Mouse (Mus musculus): ENCODE measurements around the gene Plekha1. TPM values are rescaled to one million over a fixed set of nuclear protein-coding genes. Genes with fewer than 3 reads are reported as not detected.

The Plekha1 gene
- polyA plus RNA-seq, 1 experiment from 2014 or later, result 40.6 TPM

- no peak for ATAC-seq (ENCODE audit: low FRiP score, low read depth)
- H3K4me1 ChIP-seq, result peaks cover 29% of the 10 kb centered on the region
These were observed 3.1 kb upstream of the Plekha1 start for GRCm38 (mm10) chr7:130862501-130862900.

DNA sequence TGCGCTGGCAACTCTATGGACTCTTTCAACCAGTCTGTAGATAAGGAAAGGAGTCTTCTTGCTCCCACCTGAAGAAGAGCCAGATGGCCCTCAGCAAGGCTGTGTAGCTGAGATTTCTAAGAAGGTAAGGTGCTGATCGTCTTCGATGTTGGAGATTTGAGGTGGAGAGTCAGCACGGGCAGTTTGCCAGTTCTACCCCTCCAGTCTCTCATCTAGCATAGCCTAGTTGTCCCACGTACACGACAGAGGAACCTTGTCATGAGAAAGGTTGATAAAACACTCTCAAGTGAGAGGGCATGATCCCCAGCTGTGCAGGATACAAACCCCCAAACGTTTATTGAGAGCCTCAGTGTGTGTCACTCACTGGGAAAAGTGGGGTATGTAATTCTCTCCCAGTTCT lies 845 bp upstream of the Plekha1 start:
- 82% methylated on average over 7 of the region's 7 CpGs for WGBS
- H3K36me3 ChIP-seq, result no peaks in the 10 kb centered on the region
- peaks cover 15% of the 10 kb centered on the region for H3K27me3 ChIP-seq
- ATAC-seq (ENCODE audit: low FRiP score, low read depth), result no peak
- H3K4me3 ChIP-seq, result no peak overlapping the region
- H3K9ac ChIP-seq, result no peak overlapping the region
- no peak overlapping the region for H3K27ac ChIP-seq
- H3K9me3 ChIP-seq, result no peaks in the 10 kb centered on the region
- H3K4me2 ChIP-seq (replicated peaks), result no peak overlapping the region
- H3K4me1 ChIP-seq, result peaks cover 29% of the 10 kb centered on the region

More at GRCm38 (mm10) chr7:130862501-130862900, 3.1 kb upstream of the Plekha1 start:
- no peak overlapping the region for H3K4me3 ChIP-seq
- no peak overlapping the region for H3K9ac ChIP-seq
- 36% methylated on average over 1 of the region's 1 CpGs for WGBS
- no peak overlapping the region for H3K27ac ChIP-seq
- no peaks in the 10 kb centered on the region for H3K9me3 ChIP-seq
- no peak overlapping the region for H3K4me2 ChIP-seq (replicated peaks)
- no peaks in the 10 kb centered on the region for H3K36me3 ChIP-seq
- H3K27me3 ChIP-seq, result peaks cover 22% of the 10 kb centered on the region

DNA sequence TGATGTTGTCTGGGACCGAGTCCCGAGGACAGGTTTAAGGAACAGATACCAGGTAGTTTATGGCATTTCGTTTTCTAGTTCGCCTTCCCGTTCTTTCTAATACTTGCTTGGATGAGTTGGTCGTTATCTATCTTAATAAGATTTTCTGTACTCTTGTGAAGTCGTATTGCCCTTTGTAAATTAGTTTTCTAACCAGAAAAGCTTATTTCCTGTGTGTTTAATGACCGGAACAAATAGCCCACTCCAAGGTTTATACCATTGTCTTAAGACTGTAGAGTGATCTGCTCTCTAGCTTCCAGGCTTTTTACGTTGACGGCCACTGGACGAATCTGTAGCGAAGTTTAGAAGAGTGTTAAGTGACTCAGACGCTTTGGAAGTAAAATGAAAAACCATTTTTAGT lies 1.1 kb downstream of the Plekha1 start:
- no peak for ATAC-seq (ENCODE audit: low FRiP score, low read depth)
- WGBS, result 3% methylated on average over 13 of the region's 13 CpGs

DNA sequence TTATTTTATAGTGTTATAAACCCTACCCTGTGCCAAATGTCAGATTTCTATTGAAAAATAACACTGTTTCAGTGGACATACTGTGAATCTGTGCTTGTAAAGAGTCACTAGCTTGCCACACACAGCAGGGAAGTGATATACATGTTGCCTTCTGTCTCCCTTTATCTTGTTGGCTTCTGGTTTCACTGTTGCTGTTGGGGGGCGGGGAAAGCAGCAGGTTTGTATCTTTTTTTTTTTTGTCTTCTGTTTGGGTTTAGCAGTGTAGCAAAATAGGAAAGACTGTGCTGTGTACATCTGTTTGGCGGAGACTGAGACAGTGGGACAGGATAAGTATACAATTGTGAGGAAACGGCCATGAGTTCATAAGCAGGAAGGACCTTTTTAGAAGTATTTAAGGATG lies 1.7 kb downstream of the Plekha1 start:
- no peak overlapping the region for H3K9ac ChIP-seq
- peaks cover 15% of the 10 kb centered on the region for H3K27me3 ChIP-seq
- 71% methylated on average over 3 of the region's 3 CpGs for WGBS
- no peak for ATAC-seq (ENCODE audit: low FRiP score, low read depth)
- no peaks in the 10 kb centered on the region for H3K36me3 ChIP-seq
- H3K4me1 ChIP-seq, result peaks cover 8% of the 10 kb centered on the region
- no peak overlapping the region for H3K27ac ChIP-seq
- H3K4me2 ChIP-seq (replicated peaks), result peak overlapping the region; percentile 41
- 0 out of 2 replicates have a peak overlapping the region, but pooled peaks have one; percentile 6 for H3K4me3 ChIP-seq
- H3K9me3 ChIP-seq, result no peaks in the 10 kb centered on the region

More for the DNA sequence above, 1.1 kb downstream of the Plekha1 start:
- H3K9ac ChIP-seq, result peak overlapping the region; percentile 80
- H3K4me3 ChIP-seq, result peak overlapping the region; percentile 78
- no peak overlapping the region for H3K27ac ChIP-seq
- no peaks in the 10 kb centered on the region for H3K9me3 ChIP-seq
- peaks cover 14% of the 10 kb centered on the region for H3K4me1 ChIP-seq
- H3K36me3 ChIP-seq, result no peaks in the 10 kb centered on the region
- H3K27me3 ChIP-seq, result peaks cover 15% of the 10 kb centered on the region
- H3K4me2 ChIP-seq (replicated peaks), result peak overlapping the region; percentile 81

DNA sequence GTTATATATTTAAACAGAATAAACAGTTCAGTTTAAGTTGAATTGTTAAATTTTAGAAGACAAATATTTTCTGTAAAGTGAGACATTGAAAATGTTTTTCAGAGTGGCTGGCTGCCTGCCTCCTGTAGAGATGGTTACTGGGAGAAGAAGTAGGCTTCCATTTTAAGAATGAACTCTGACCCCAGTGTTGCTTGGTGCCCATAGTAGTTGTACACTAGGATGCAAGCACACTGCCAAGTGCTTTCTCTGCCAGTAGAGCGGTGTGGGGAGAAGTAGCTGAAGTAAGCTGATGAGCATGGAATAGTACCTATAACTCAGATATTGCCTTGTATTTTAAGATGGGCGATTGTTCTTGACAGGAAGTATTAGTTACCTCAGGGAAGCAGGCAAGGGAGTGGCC lies 18.6 kb downstream of the Plekha1 start:
- no peak overlapping the region for H3K9ac ChIP-seq
- H3K27me3 ChIP-seq, result no peaks in the 10 kb centered on the region
- no peak overlapping the region for H3K4me2 ChIP-seq (replicated peaks)
- no peak overlapping the region for H3K4me3 ChIP-seq
- H3K9me3 ChIP-seq, result no peaks in the 10 kb centered on the region
- H3K27ac ChIP-seq, result no peak overlapping the region
- H3K36me3 ChIP-seq, result peaks cover 19% of the 10 kb centered on the region
- no peak for ATAC-seq (ENCODE audit: low FRiP score, low read depth)
- WGBS, result 91% methylated on average over 2 of the region's 2 CpGs
- H3K4me1 ChIP-seq, result no peaks in the 10 kb centered on the region

- no peak overlapping the region for H3K9ac ChIP-seq
- no peaks in the 10 kb centered on the region for H3K9me3 ChIP-seq
- WGBS, result 84% methylated on average over 3 of the region's 3 CpGs
- H3K27me3 ChIP-seq, result no peaks in the 10 kb centered on the region
- H3K4me2 ChIP-seq (replicated peaks), result no peak overlapping the region
- peaks cover 16% of the 10 kb centered on the region for H3K36me3 ChIP-seq
- no peak overlapping the region for H3K4me3 ChIP-seq
- no peak overlapping the region for H3K27ac ChIP-seq
- no peaks in the 10 kb centered on the region for H3K4me1 ChIP-seq
- no peak for ATAC-seq (ENCODE audit: low FRiP score, low read depth)
These were observed 20.7 kb downstream of the Plekha1 start for GRCm38 (mm10) chr7:130886246-130886645.

DNA sequence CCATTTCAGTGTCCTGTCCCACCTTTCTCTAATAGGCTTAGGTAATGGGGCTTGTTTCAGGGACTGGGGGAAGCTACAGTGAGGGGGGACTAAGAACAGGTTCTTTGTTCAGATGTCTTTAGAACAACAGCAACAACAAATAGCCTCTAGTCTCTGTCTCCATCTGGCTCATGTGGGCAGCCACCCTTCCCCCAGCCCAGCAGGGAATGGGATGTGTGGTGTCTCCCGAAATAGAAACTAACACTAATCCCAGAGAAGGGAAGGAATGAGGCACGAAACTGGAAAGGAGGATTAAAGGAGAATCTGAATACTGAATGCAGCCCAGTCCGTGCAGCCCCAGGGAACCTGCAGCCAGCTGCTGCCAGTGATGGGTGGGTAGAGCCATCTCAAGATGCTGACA lies 22.4 kb downstream of the Plekha1 start:
- no peak for ATAC-seq (ENCODE audit: low FRiP score, low read depth)
- Histone ChIP-seq H3K36me3 (peaks cover 16% of the 10 kb centered on the region), H3K27ac (no peak overlapping the region), H3K27me3 (no peaks in the 10 kb centered on the region), H3K4me2 (replicated peaks) (no peak overlapping the region), H3K9ac (no peak overlapping the region), H3K4me1 (peaks cover 2% of the 10 kb centered on the region; the same call in 1 of the 2 replicates), H3K9me3 (no peaks in the 10 kb centered on the region), H3K4me3 (no peak overlapping the region)
- WGBS, result 42% methylated on average over 3 of the region's 3 CpGs

DNA sequence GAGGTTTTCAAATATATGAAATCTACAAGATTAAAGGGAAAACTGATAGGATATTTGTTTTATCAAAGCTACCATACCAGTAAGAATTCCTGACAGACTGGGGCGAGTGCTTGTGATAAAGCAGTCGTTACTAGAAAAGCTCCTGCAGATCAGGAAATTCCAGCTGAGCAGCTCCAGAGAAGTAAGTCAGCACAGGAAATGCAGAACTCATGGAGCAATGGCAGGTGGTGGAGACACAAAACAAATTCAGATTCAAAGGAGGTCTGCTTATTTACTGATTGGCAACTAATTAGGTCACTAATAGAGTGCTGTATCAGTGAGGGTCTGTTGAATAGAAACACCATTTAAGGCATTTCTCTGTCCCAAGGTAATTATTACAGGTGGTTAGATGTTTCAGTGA lies 25.3 kb downstream of the Plekha1 start:
- 14% methylated on average over 2 of the region's 2 CpGs for WGBS
- no peak for ATAC-seq (ENCODE audit: low FRiP score, low read depth)
- no peak overlapping the region for H3K4me2 ChIP-seq (replicated peaks)
- H3K9ac ChIP-seq, result no peak overlapping the region
- H3K27me3 ChIP-seq, result no peaks in the 10 kb centered on the region
- H3K4me1 ChIP-seq, result peaks cover 5% of the 10 kb centered on the region; the same call in 1 of the 2 replicates
- peaks cover 14% of the 10 kb centered on the region for H3K36me3 ChIP-seq
- no peak overlapping the region for H3K4me3 ChIP-seq
- no peak overlapping the region for H3K27ac ChIP-seq
- no peaks in the 10 kb centered on the region for H3K9me3 ChIP-seq

- Histone ChIP-seq H3K36me3 (peaks cover 18% of the 10 kb centered on the region), H3K4me1 (peaks cover 5% of the 10 kb centered on the region; the same call in 1 of the 2 replicates), H3K27ac (no peak overlapping the region), H3K9me3 (no peaks in the 10 kb centered on the region), H3K27me3 (no peaks in the 10 kb centered on the region), H3K4me3 (no peak overlapping the region), H3K4me2 (replicated peaks) (no peak overlapping the region), H3K9ac (no peak overlapping the region)
- no peak for ATAC-seq (ENCODE audit: low FRiP score, low read depth)
- 55% methylated on average over 6 of the region's 6 CpGs for WGBS
These were observed 27.4 kb downstream of the Plekha1 start for GRCm38 (mm10) chr7:130892973-130893372.

DNA sequence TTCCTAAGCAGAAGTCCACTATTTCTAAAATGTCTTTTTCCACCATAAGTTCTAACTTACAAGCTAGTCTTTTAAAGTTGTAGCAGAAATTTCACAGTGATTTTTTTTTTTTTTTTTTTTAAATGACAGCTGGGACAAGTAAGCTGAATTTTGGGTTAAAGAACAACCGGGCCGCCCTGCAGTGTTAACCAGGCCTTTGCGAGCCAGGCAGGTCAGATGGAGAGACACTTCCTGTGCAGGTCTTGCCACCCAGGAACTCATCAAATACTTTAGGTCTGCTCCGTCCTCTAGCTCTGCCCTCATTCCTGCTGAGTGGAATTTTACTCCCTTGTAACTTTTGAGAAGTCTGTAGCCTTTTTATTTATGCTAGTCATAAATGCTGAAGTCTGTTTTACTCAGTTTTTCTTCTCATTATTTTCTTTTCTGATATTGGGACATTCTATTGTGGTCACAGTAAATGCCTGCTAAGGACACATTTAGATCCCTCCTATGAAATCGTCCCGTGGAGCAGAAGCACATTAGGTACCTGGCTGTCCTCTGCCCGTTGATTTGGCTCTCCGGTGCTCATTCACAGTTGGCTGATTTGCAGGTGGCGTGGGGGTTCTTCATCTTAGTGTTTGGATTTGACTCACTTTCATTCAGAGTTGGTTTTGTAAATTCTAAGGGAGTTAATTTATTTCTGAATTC lies 29.5 kb downstream of the Plekha1 start:
- Histone ChIP-seq H3K4me3 (no peak overlapping the region), H3K9me3 (no peaks in the 10 kb centered on the region), H3K36me3 (peaks cover 24% of the 10 kb centered on the region), H3K4me2 (replicated peaks) (no peak overlapping the region), H3K9ac (no peak overlapping the region), H3K27ac (no peak overlapping the region), H3K4me1 (peaks cover 5% of the 10 kb centered on the region; the same call in 1 of the 2 replicates), H3K27me3 (no peaks in the 10 kb centered on the region)
- 66% methylated on average over 9 of the region's 9 CpGs for WGBS
- ATAC-seq (ENCODE audit: low FRiP score, low read depth), result no peak

- H3K4me3 ChIP-seq, result no peak overlapping the region
- 82% methylated on average over 2 of the region's 2 CpGs for WGBS
- H3K4me1 ChIP-seq, result peaks cover 5% of the 10 kb centered on the region; the same call in 1 of the 2 replicates
- H3K27me3 ChIP-seq, result no peaks in the 10 kb centered on the region
- H3K27ac ChIP-seq, result no peak overlapping the region
- H3K9ac ChIP-seq, result no peak overlapping the region
- peaks cover 26% of the 10 kb centered on the region for H3K36me3 ChIP-seq
- ATAC-seq (ENCODE audit: low FRiP score, low read depth), result no peak
- no peak overlapping the region for H3K4me2 ChIP-seq (replicated peaks)
- no peaks in the 10 kb centered on the region for H3K9me3 ChIP-seq
These were observed 30.0 kb downstream of the Plekha1 start for GRCm38 (mm10) chr7:130895618-130895945.

- Histone ChIP-seq H3K27me3 (no peaks in the 10 kb centered on the region), H3K27ac (no peak overlapping the region), H3K4me3 (no peak overlapping the region), H3K36me3 (peaks cover 29% of the 10 kb centered on the region), H3K4me1 (peaks cover 5% of the 10 kb centered on the region; the same call in 1 of the 2 replicates), H3K9me3 (no peaks in the 10 kb centered on the region), H3K9ac (no peak overlapping the region), H3K4me2 (replicated peaks) (no peak overlapping the region)
- 78% methylated on average over 3 of the region's 3 CpGs for WGBS
- ATAC-seq (ENCODE audit: low FRiP score, low read depth), result no peak
These were observed 30.5 kb downstream of the Plekha1 start for GRCm38 (mm10) chr7:130896064-130896463.

DNA sequence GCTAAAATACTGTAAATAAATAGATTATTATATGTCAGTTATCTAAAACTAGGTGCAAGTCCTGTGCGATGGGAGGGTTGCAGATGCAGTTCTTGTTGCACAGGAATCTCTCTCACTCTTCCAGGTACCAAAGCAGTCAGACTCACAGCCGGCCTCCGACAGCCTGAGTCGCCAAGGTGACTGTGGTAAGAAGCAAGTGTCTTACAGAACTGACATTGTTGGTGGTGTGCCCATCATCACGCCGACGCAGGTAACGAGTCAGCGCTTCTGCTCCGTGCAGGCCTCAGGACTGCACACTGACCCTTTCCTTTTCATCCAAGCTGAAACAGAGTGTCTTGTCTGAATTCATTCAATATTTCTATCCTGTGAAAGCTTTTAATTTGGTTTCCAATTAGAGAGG lies 31.6 kb downstream of the Plekha1 start:
- Histone ChIP-seq H3K9ac (no peak overlapping the region), H3K4me2 (replicated peaks) (no peak overlapping the region), H3K36me3 (peaks cover 31% of the 10 kb centered on the region), H3K27ac (no peak overlapping the region), H3K4me1 (peaks cover 5% of the 10 kb centered on the region; the same call in 1 of the 2 replicates), H3K4me3 (no peak overlapping the region), H3K27me3 (no peaks in the 10 kb centered on the region), H3K9me3 (no peaks in the 10 kb centered on the region)
- no peak for ATAC-seq (ENCODE audit: low FRiP score, low read depth)
- 91% methylated on average over 10 of the region's 10 CpGs for WGBS

All from limb, embryonic 13.5 days (tissue).